Mouse (Mus musculus) hindbrain, embryonic 14.5 days (tissue): ENCODE data around the gene Prss41. TPM values are rescaled to one million over a fixed set of nuclear protein-coding genes. Genes with fewer than 3 reads are reported as not detected.

Experiments
- ATAC-seq: fragments of 200-750 bp; cut with Nextera tagmentation; 2 replicates; pipeline ENCODE4 v1.8.0; 2017; ENCODE audit warnings: moderate number of reproducible peaks, mild to moderate bottlenecking, moderate TSS enrichment, moderate library complexity; ENCODE audit not compliant: low FRiP score
- DNase-seq: peaks from one replicate; pipeline ENCODE4 v3.0.0-alpha.2; 2015; ENCODE audit warnings: low spot score
- H3K27ac ChIP-seq: fragments of 300-500 bp; sonication (generic); 2 replicates; pipeline ENCODE4 v1.5.1; 2014; ENCODE audit warnings: mild to moderate bottlenecking, moderate library complexity
- H3K27me3 ChIP-seq: fragments of 300-500 bp; sonication (generic); 2 replicates; pipeline ENCODE4 v1.6.1; 2014; ENCODE audit warnings: mild to moderate bottlenecking, low read length, mixed read lengths; ENCODE audit not compliant: control insufficient read depth, insufficient read depth
- H3K36me3 ChIP-seq: fragments of 300-500 bp; sonication (generic); replicated peaks from 2 replicates; pipeline ENCODE4 v1.6.1; 2014; ENCODE audit not compliant: control insufficient read depth, insufficient read depth
- H3K4me1 ChIP-seq: fragments of 300-500 bp; sonication (generic); replicated peaks from 2 replicates; pipeline ENCODE4 v1.6.1; 2014; ENCODE audit warnings: antibody characterized with exemption, low read length, mixed read lengths; ENCODE audit not compliant: control insufficient read depth, insufficient read depth
- H3K4me2 ChIP-seq: fragments of 300-500 bp; sonication (generic); replicated peaks from 2 replicates; pipeline ENCODE4 v1.6.1; 2014; ENCODE audit warnings: mild to moderate bottlenecking, moderate library complexity
- H3K4me3 ChIP-seq: fragments of 300-500 bp; sonication (generic); replicated peaks from 2 replicates; pipeline ENCODE4 v1.5.1; 2014; ENCODE audit warnings: mild to moderate bottlenecking, low read length
- H3K9ac ChIP-seq: fragments of 300-500 bp; sonication (generic); 2 replicates; pipeline ENCODE4 v1.6.1; 2014
- H3K9me3 ChIP-seq: fragments of 300-500 bp; sonication (generic); 2 replicates; pipeline ENCODE4 v1.6.1; 2016; ENCODE audit warnings: low read length; ENCODE audit not compliant: control insufficient read depth
- WGBS: fragments of 180-500 bp; shearing (Covaris S2); extraction: QIAGEN DNeasy Blood & Tissue Kit; methylation state at CpG from one replicate; pipeline ENCODE4 v1.1.7; 2014; 5-methylcytosine and 5-hydroxymethylcytosine counted together
- polyA plus RNA-seq: library from polyadenylated mRNA; unstranded; fragments of >200 nt; fragmentation: Nextera tagmentation; extraction: Ambion mirVana; gene quantifications from 2 replicates; pipeline ENCODE4 v1.2.1, GENCODE M21; 2014

The Prss41 gene
- polyA plus RNA-seq, 1 experiment from 2014 or later, result 2.3 TPM

- Histone ChIP-seq H3K4me3 (no peak overlapping the region), H3K36me3 (no peaks in the 10 kb centered on the region), H3K27me3 (no peaks in the 10 kb centered on the region), H3K9me3 (no peaks in the 10 kb centered on the region), H3K9ac (no peak overlapping the region), H3K4me1 (no peaks in the 10 kb centered on the region), H3K27ac (no peak overlapping the region), H3K4me2 (no peak overlapping the region)
- no peak for DNase-seq
- ATAC-seq, result no peak
- 82% methylated on average over 6 of the region's 6 CpGs for WGBS
These were observed 13.2 kb upstream of the Prss41 start for GRCm38 (mm10) chr17:23857193-23857592.

GRCm38 (mm10) chr17:23854229-23854765 is 10.3 kb upstream of the Prss41 start:
- DNase-seq (no peak), ATAC-seq (no peak)
- H3K9me3 ChIP-seq, result no peaks in the 10 kb centered on the region
- no peak overlapping the region for H3K9ac ChIP-seq
- 88% methylated on average over 10 of the region's 10 CpGs for WGBS
- no peaks in the 10 kb centered on the region for H3K4me1 ChIP-seq
- no peak overlapping the region for H3K27ac ChIP-seq
- no peak overlapping the region for H3K4me3 ChIP-seq
- H3K27me3 ChIP-seq, result no peaks in the 10 kb centered on the region
- no peaks in the 10 kb centered on the region for H3K36me3 ChIP-seq
- no peak overlapping the region for H3K4me2 ChIP-seq

- Histone ChIP-seq H3K4me1 (no peaks in the 10 kb centered on the region), H3K9me3 (no peaks in the 10 kb centered on the region), H3K4me3 (no peak overlapping the region), H3K27ac (no peak overlapping the region), H3K9ac (no peak overlapping the region), H3K27me3 (no peaks in the 10 kb centered on the region), H3K4me2 (no peak overlapping the region), H3K36me3 (no peaks in the 10 kb centered on the region)
- 37% methylated on average over 5 of the region's 5 CpGs for WGBS
- ATAC-seq, result no peak
- peak; percentile 50 for DNase-seq
These were observed 9.3 kb upstream of the Prss41 start for GRCm38 (mm10) chr17:23853292-23853691.

GRCm38 (mm10) chr17:23850853-23851749 is 7.1 kb upstream of the Prss41 start:
- no peaks in the 10 kb centered on the region for H3K9me3 ChIP-seq
- no peak overlapping the region for H3K9ac ChIP-seq
- 0 out of 2 replicates have a peak overlapping the region, but pooled peaks have one; percentile 38 for H3K27ac ChIP-seq
- DNase-seq (peak; percentile 78), ATAC-seq (0 out of 2 replicates have a peak, but pooled peaks have one; percentile 34)
- no peaks in the 10 kb centered on the region for H3K27me3 ChIP-seq
- no peak overlapping the region for H3K4me3 ChIP-seq
- no peaks in the 10 kb centered on the region for H3K36me3 ChIP-seq
- 61% methylated on average over 18 of the region's 19 CpGs for WGBS
- no peak overlapping the region for H3K4me2 ChIP-seq
- H3K4me1 ChIP-seq, result no peaks in the 10 kb centered on the region

- Histone ChIP-seq H3K27me3 (no peaks in the 10 kb centered on the region), H3K9ac (no peak overlapping the region), H3K9me3 (no peaks in the 10 kb centered on the region), H3K4me3 (no peak overlapping the region), H3K4me2 (no peak overlapping the region), H3K4me1 (no peaks in the 10 kb centered on the region), H3K27ac (no peak overlapping the region), H3K36me3 (no peaks in the 10 kb centered on the region)
- DNase-seq (no peak), ATAC-seq (no peak)
- WGBS, result 69% methylated on average over 2 of the region's 2 CpGs
These were observed 6.1 kb upstream of the Prss41 start for GRCm38 (mm10) chr17:23850028-23850427.

- H3K27ac ChIP-seq, result no peak overlapping the region
- no peak overlapping the region for H3K4me3 ChIP-seq
- H3K9me3 ChIP-seq, result no peaks in the 10 kb centered on the region
- H3K4me2 ChIP-seq, result peak overlapping the region; percentile 14; the same call in 1 of the 2 replicates
- H3K36me3 ChIP-seq, result no peaks in the 10 kb centered on the region
- 45% methylated on average over 23 of the region's 23 CpGs for WGBS
- ATAC-seq, result no peak
- DNase-seq, result no peak
- H3K27me3 ChIP-seq, result no peaks in the 10 kb centered on the region
- H3K9ac ChIP-seq, result no peak overlapping the region
- H3K4me1 ChIP-seq, result no peaks in the 10 kb centered on the region
These were observed 696 bp downstream of the Prss41 start for GRCm38 (mm10) chr17:23843141-23843811.

GRCm38 (mm10) chr17:23841145-23841544 is 2.8 kb downstream of the Prss41 start:
- no peaks in the 10 kb centered on the region for H3K9me3 ChIP-seq
- ATAC-seq, result no peak
- H3K27me3 ChIP-seq, result no peaks in the 10 kb centered on the region
- no peak overlapping the region for H3K4me3 ChIP-seq
- WGBS, result 31% methylated on average over 4 of the region's 4 CpGs
- no peak overlapping the region for H3K27ac ChIP-seq
- no peak overlapping the region for H3K9ac ChIP-seq
- no peaks in the 10 kb centered on the region for H3K4me1 ChIP-seq
- H3K36me3 ChIP-seq, result no peaks in the 10 kb centered on the region
- peak; percentile 81 for DNase-seq
- H3K4me2 ChIP-seq, result no peak overlapping the region

GRCm38 (mm10) chr17:23836006-23836575 is 7.9 kb downstream of the Prss41 start, which contains the start of gene Prss33:
Prss33 (minus strand) TSS chr17:23836056.
- 73% methylated on average over 8 of the region's 8 CpGs for WGBS
- H3K9ac ChIP-seq, result no peak within 1 kb of the TSS
- H3K4me1 ChIP-seq, result no peaks in the 10 kb centered on the region
- ATAC-seq, result no peak
- H3K27ac ChIP-seq, result no peak within 1 kb of the TSS
- H3K27me3 ChIP-seq, result peaks cover 6% of the 10 kb centered on the region; the same call in 1 of the 2 replicates
- H3K4me3 ChIP-seq, result no peak within 1 kb of the TSS
- DNase-seq, result no peak
- H3K9me3 ChIP-seq, result no peaks in the 10 kb centered on the region
- H3K36me3 ChIP-seq, result no peaks in the 10 kb centered on the region
- no peak within 1 kb of the TSS for H3K4me2 ChIP-seq

- no peaks in the 10 kb centered on the region for H3K9me3 ChIP-seq
- DNase-seq (no peak), ATAC-seq (no peak)
- H3K27me3 ChIP-seq, result peaks cover 6% of the 10 kb centered on the region; the same call in 1 of the 2 replicates
- H3K27ac ChIP-seq, result no peak overlapping the region
- WGBS, result 97% methylated on average over 1 of the region's 1 CpGs
- H3K4me1 ChIP-seq, result peaks cover 22% of the 10 kb centered on the region
- H3K36me3 ChIP-seq, result peaks cover 14% of the 10 kb centered on the region
- no peak overlapping the region for H3K4me3 ChIP-seq
- no peak overlapping the region for H3K9ac ChIP-seq
- H3K4me2 ChIP-seq, result no peak overlapping the region
These were observed 12.8 kb downstream of the Prss41 start for GRCm38 (mm10) chr17:23831201-23831600.
